Mouse (Mus musculus): ENCODE measurements around the gene Hsd17b7. TPM values are rescaled to one million over a fixed set of nuclear protein-coding genes. Genes with fewer than 3 reads are reported as not detected.

The Hsd17b7 gene
- polyA plus RNA-seq, 1 experiment from 2014 or later, result 27.8 TPM

DNA sequence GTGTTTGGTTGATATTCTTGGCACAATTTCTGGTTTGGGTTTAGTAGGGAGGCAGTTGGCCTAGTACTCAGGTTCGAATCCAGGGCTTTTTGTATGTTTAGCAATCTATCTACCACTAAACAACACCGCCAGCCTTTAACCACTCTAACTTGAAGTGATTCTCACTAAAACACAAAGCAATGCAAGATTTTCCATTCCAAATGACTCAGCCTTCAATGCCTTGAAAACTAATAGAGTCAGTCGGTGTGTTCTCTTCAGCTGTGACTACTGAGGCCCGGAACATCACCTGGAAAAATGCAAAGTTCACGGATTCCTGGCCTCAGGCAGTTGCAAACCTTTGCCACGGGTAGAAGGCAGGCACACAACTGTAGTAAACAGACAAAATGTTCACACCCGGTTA lies 37.3 kb downstream of the Hsd17b7 start:
- WGBS, result 82% methylated on average over 7 of the region's 7 CpGs
- DNase-seq (ENCODE audit: low spot score), result peak; percentile 13

GRCm38 (mm10) chr1:169928454-169928971 lies 40.5 kb downstream of the Hsd17b7 start, which contains the start of gene Ccdc190:
Gene Ccdc190 (plus strand): TSS chr1:169928648.
- peak; percentile 64 for DNase-seq (ENCODE audit: low spot score)
- H3K36me3 ChIP-seq, result no peaks in the 10 kb centered on the region
- H3K9me3 ChIP-seq, result no peaks in the 10 kb centered on the region
- peaks cover 5% of the 10 kb centered on the region for H3K4me1 ChIP-seq
- peak within 1 kb of the TSS; percentile 18; the same call in 1 of the 2 replicates for H3K4me3 ChIP-seq
- WGBS, result 18% methylated on average over 12 of the region's 12 CpGs
- no peaks in the 10 kb centered on the region for H3K27me3 ChIP-seq (ENCODE audit: insufficient read depth, poor library complexity, severe bottlenecking)
- no peak within 1 kb of the TSS for H3K27ac ChIP-seq

More for the DNA sequence above, 37.3 kb downstream of the Hsd17b7 start:
- Histone ChIP-seq H3K36me3 (no peaks in the 10 kb centered on the region), H3K9me3 (no peaks in the 10 kb centered on the region), H3K27ac (no peak overlapping the region), H3K4me1 (peaks cover 5% of the 10 kb centered on the region), H3K4me3 (no peak overlapping the region), H3K27me3 (ENCODE audit: insufficient read depth, poor library complexity, severe bottlenecking) (no peaks in the 10 kb centered on the region)

DNA sequence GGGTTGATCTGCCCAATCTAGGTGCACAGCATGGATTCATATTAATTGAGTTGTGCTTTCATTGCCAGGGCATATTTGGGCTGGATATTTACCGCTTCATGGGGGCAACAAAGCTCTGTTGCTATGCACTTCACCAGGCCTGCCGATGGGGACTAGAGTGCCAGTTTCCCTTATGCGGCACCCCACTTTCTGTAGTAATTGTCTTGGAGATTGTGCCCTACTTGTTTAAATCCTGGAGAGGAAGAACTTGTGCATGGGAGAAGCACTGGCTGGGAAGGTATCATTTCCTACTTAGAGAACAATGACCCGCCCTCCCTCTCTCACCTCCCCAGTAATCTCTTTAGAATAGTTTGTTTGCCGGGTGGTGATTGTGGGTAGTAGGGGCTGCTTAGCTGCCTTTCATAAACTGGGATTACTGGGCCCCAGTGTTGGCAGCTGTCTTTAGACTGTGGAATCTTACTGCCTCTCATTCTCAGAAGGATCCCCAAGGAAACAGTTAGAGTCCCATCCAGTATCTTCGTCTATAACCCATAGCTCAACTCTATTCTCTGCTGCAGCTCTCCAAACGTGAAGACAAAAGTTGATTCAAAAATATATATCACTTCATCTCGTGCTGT lies 41.2 kb downstream of the Hsd17b7 start:
- WGBS, result 65% methylated on average over 8 of the region's 8 CpGs
- no peak overlapping the region for H3K4me3 ChIP-seq
- H3K27me3 ChIP-seq (ENCODE audit: insufficient read depth, poor library complexity, severe bottlenecking), result no peaks in the 10 kb centered on the region
- no peaks in the 10 kb centered on the region for H3K36me3 ChIP-seq
- no peak overlapping the region for H3K27ac ChIP-seq
- DNase-seq (ENCODE audit: low spot score), result no peak
- H3K9me3 ChIP-seq, result no peaks in the 10 kb centered on the region
- H3K4me1 ChIP-seq, result peaks cover 5% of the 10 kb centered on the region

DNA sequence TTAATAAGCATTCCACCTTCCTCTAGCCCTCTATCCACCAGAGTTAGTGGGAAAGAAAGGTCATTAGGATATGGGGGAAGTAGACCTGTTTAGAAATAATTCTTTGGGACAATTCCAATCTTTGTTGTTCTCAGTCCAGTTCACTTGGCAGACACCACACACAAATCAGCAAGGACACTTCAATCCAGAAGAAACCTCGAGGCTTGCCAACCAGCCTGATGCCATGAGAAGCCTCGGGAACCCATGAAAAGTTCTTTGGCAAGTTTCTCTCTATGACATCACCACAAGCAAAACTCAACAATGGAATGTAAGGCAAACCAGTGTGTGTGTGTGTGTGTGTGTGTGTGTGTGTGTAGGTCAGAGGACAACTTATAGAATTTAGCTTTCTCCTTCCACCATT lies 44.5 kb downstream of the Hsd17b7 start:
- H3K36me3 ChIP-seq, result no peaks in the 10 kb centered on the region
- no peak overlapping the region for H3K27ac ChIP-seq
- peaks cover 5% of the 10 kb centered on the region for H3K27me3 ChIP-seq (ENCODE audit: insufficient read depth, poor library complexity, severe bottlenecking)
- WGBS, result 87% methylated on average over 2 of the region's 2 CpGs
- H3K4me3 ChIP-seq, result no peak overlapping the region
- no peak for DNase-seq (ENCODE audit: low spot score)
- H3K4me1 ChIP-seq, result peaks cover 5% of the 10 kb centered on the region
- H3K9me3 ChIP-seq, result no peaks in the 10 kb centered on the region

DNA sequence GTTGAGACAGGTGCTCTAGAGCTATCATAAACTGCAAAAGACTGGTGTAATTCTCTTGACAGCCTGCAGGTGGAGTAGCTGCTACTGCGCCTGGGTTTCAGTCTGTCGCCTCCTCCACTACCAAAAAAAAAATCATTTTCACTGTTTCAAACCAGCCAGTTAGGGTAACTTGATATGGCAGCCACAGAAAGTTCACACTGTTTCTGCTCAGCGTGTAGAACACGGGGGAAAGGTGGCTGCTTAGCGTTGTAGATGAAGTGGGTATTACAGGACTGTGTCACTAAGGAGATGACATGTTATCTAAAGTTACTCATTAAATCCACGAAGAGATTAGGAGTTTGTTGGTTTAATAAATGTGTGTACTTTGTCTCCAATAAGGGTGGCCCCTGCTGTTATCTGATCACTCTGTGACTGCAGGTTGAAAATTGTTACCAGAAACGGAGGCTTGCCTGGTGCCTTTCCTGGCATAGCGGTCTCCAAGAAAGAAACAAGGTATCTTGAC lies 47.3 kb downstream of the Hsd17b7 start:
- no peak overlapping the region for H3K4me3 ChIP-seq
- no peak overlapping the region for H3K27ac ChIP-seq
- H3K4me1 ChIP-seq, result peaks cover 3% of the 10 kb centered on the region; the same call in 1 of the 2 replicates
- H3K27me3 ChIP-seq (ENCODE audit: insufficient read depth, poor library complexity, severe bottlenecking), result peaks cover 5% of the 10 kb centered on the region
- DNase-seq (ENCODE audit: low spot score), result no peak
- 41% methylated on average over 8 of the region's 8 CpGs for WGBS
- no peaks in the 10 kb centered on the region for H3K36me3 ChIP-seq
- no peaks in the 10 kb centered on the region for H3K9me3 ChIP-seq

DNA sequence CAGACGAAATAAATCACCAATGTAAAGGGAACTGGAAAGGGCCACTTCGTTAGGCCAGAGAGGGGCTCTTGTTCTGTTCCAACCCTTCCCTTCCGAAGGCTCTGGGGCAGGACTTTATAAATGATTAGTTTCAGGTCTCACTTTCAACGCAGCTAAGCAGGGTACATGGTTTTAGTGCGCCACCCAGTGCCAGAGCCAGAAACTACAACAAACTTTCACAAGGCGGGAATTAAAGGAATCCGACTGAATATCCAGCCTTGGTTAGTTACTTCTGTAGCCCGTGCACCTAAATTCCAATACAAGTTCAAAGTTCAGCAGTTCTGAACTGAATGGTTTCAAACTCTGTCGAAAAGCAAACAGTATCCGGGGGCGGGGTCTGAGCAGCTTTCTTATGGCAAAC lies 49.8 kb downstream of the Hsd17b7 start:
- 6% methylated on average over 11 of the region's 11 CpGs for WGBS
- DNase-seq (ENCODE audit: low spot score), result no peak
- H3K27ac ChIP-seq, result no peak overlapping the region
- no peak overlapping the region for H3K4me3 ChIP-seq
- no peaks in the 10 kb centered on the region for H3K9me3 ChIP-seq
- H3K27me3 ChIP-seq (ENCODE audit: insufficient read depth, poor library complexity, severe bottlenecking), result peaks cover 5% of the 10 kb centered on the region
- H3K36me3 ChIP-seq, result no peaks in the 10 kb centered on the region
- peaks cover 8% of the 10 kb centered on the region; the same call in 1 of the 2 replicates for H3K4me1 ChIP-seq

GRCm38 (mm10) chr1:169917998-169918397 lies 51.0 kb downstream of the Hsd17b7 start:
- Histone ChIP-seq H3K4me1 (peaks cover 8% of the 10 kb centered on the region; the same call in 1 of the 2 replicates), H3K4me3 (no peak overlapping the region), H3K27me3 (ENCODE audit: insufficient read depth, poor library complexity, severe bottlenecking) (peaks cover 5% of the 10 kb centered on the region), H3K27ac (no peak overlapping the region), H3K9me3 (no peaks in the 10 kb centered on the region), H3K36me3 (no peaks in the 10 kb centered on the region)
- WGBS, result 23% methylated on average over 4 of the region's 4 CpGs
- DNase-seq (ENCODE audit: low spot score), result no peak

- H3K4me1 ChIP-seq, result peaks cover 8% of the 10 kb centered on the region; the same call in 1 of the 2 replicates
- no peaks in the 10 kb centered on the region for H3K9me3 ChIP-seq
- H3K27me3 ChIP-seq (ENCODE audit: insufficient read depth, poor library complexity, severe bottlenecking), result peaks cover 5% of the 10 kb centered on the region
- H3K27ac ChIP-seq, result no peak overlapping the region
- DNase-seq (ENCODE audit: low spot score), result no peak
- WGBS, result 48% methylated on average over 9 of the region's 9 CpGs
- H3K4me3 ChIP-seq, result no peak overlapping the region
- no peaks in the 10 kb centered on the region for H3K36me3 ChIP-seq
These were observed 51.8 kb downstream of the Hsd17b7 start for GRCm38 (mm10) chr1:169917115-169917796.

DNA sequence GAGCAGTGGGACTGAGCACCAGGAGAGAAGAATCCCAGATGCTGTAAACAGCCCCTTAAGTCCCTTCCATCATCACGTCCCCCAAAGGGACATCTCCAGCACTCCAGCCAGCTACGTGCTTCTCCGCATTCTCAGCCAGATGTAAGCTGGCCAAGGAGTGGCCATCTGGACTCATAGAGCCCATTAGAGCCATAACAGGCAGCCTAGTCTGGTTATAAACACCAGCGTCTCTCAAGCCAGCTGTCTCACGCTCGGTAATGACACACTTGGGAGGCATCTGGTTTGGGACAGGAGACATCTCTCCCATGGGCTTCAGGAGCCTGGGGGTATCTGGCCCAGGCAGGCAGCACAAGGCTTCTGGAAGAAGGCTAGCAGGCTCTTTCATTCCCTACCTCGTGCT lies 52.4 kb downstream of the Hsd17b7 start:
- no peaks in the 10 kb centered on the region for H3K9me3 ChIP-seq
- H3K27ac ChIP-seq, result peak overlapping the region; percentile 2; the same call in 1 of the 2 replicates
- DNase-seq (ENCODE audit: low spot score), result peak; percentile 50
- peaks cover 8% of the 10 kb centered on the region; the same call in 1 of the 2 replicates for H3K4me1 ChIP-seq
- no peaks in the 10 kb centered on the region for H3K36me3 ChIP-seq
- H3K4me3 ChIP-seq, result no peak overlapping the region
- 33% methylated on average over 7 of the region's 7 CpGs for WGBS
- H3K27me3 ChIP-seq (ENCODE audit: insufficient read depth, poor library complexity, severe bottlenecking), result peaks cover 5% of the 10 kb centered on the region

GRCm38 (mm10) chr1:169911526-169911925 lies 57.5 kb downstream of the Hsd17b7 start:
- no peaks in the 10 kb centered on the region for H3K27me3 ChIP-seq (ENCODE audit: insufficient read depth, poor library complexity, severe bottlenecking)
- H3K9me3 ChIP-seq, result no peaks in the 10 kb centered on the region
- H3K36me3 ChIP-seq, result no peaks in the 10 kb centered on the region
- no peak overlapping the region for H3K27ac ChIP-seq
- no peak for DNase-seq (ENCODE audit: low spot score)
- no peak overlapping the region for H3K4me3 ChIP-seq
- 72% methylated on average over 6 of the region's 6 CpGs for WGBS
- 0 out of 2 replicates have a peak, but pooled peaks cover 3% of the 10 kb centered on the region for H3K4me1 ChIP-seq

- 80% methylated on average over 7 of the region's 7 CpGs for WGBS
- H3K9me3 ChIP-seq, result no peaks in the 10 kb centered on the region
- no peaks in the 10 kb centered on the region for H3K27me3 ChIP-seq (ENCODE audit: insufficient read depth, poor library complexity, severe bottlenecking)
- no peak overlapping the region for H3K4me3 ChIP-seq
- no peak for DNase-seq (ENCODE audit: low spot score)
- no peak overlapping the region for H3K27ac ChIP-seq
- H3K4me1 ChIP-seq, result no peaks in the 10 kb centered on the region
- no peaks in the 10 kb centered on the region for H3K36me3 ChIP-seq
These were observed 58.3 kb downstream of the Hsd17b7 start for GRCm38 (mm10) chr1:169910751-169911150.

- no peak for DNase-seq (ENCODE audit: low spot score)
- no peaks in the 10 kb centered on the region for H3K9me3 ChIP-seq
- no peak overlapping the region for H3K27ac ChIP-seq
- no peak overlapping the region for H3K4me3 ChIP-seq
- WGBS, result 82% methylated on average over 6 of the region's 6 CpGs
- no peaks in the 10 kb centered on the region for H3K36me3 ChIP-seq
- no peaks in the 10 kb centered on the region for H3K27me3 ChIP-seq (ENCODE audit: insufficient read depth, poor library complexity, severe bottlenecking)
- H3K4me1 ChIP-seq, result no peaks in the 10 kb centered on the region
These were observed 59.4 kb downstream of the Hsd17b7 start for GRCm38 (mm10) chr1:169909659-169910058.

DNA sequence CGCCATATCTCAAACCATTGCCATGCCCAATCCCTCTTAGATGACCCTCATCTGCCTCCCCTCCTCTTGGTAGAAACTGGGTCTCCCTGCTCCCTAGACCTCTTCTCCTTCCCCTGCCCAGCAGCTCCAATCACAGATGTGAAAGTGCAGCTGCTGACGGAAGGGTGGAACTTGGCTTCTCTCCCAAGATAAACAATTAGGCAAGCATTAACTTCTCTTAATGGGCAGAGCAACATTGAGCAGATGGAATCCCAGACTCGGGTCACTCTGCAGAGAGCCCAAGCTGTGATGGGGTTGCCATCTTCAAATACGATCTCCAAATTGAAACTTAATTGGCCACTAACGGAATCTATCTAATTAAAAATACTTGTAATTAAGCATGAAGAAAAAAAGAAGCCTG lies 59.9 kb downstream of the Hsd17b7 start:
- no peak overlapping the region for H3K4me3 ChIP-seq
- no peaks in the 10 kb centered on the region for H3K36me3 ChIP-seq
- no peaks in the 10 kb centered on the region for H3K27me3 ChIP-seq (ENCODE audit: insufficient read depth, poor library complexity, severe bottlenecking)
- 82% methylated on average over 5 of the region's 5 CpGs for WGBS
- DNase-seq (ENCODE audit: low spot score), result no peak
- no peaks in the 10 kb centered on the region for H3K9me3 ChIP-seq
- H3K27ac ChIP-seq, result no peak overlapping the region
- H3K4me1 ChIP-seq, result no peaks in the 10 kb centered on the region
